Mouse (Mus musculus) megakaryocyte, embryonic 14.5 days (primary cell): Measurements from ENCODE around the gene Dgkd.

Experiments used
- FLI1 ChIP-seq: IDR thresholded peaks from 2 replicates; pipeline ENCODE4 v1.6.1; 2012; ENCODE audit warnings: low read length, inconsistent platforms, mixed read lengths
- GATA1 ChIP-seq: IDR thresholded peaks from 3 replicates; pipeline ENCODE4 v1.6.1; 2012; ENCODE audit warnings: mixed read lengths, low read length, inconsistent platforms, borderline replicate concordance

DNA sequence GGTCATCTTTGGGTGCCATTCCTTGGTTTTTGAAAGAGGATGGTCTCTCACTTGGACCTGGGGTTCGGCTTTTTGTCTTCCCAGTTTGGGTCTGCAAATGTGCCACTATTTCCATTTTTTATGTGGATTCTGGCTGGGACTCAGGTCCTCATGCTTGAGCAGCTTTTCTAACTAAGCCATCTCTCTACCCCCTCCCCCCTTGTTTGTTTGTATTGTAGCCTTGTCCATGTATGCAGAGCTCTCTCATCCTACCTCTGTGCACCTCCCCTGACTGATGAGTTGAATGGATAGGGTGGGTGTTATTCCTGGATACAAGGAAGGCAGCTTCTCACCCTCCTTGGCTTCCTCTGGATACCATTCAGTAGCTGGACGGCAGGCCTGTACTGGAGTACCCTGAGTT lies 54.9 kb downstream of the Dgkd start:
- TF ChIP-seq FLI1 (no peak), GATA1 (no peak)
